Mouse (Mus musculus) limb, embryonic 13.5 days (tissue): ENCODE measurements at regions not wholly inside any gene's neighbourhood (a gene's known extent, or its start where the extent isn't known, plus 50 kb on each side); places are given as distances from the start of the nearest gene placed in this dataset.

Experiments
- ATAC-seq: fragments of 200-750 bp; cut with Nextera tagmentation; 2 replicates; pipeline ENCODE4 v1.8.0; 2017; ENCODE audit warnings: low read depth, moderate number of reproducible peaks, moderate TSS enrichment; ENCODE audit not compliant: low FRiP score
- H3K27ac ChIP-seq: fragments of 300-500 bp; sonication (generic); 2 replicates; pipeline ENCODE4 v1.5.1; 2015; ENCODE audit warnings: inconsistent platforms, mild to moderate bottlenecking, moderate library complexity
- H3K27me3 ChIP-seq: fragments of 300-500 bp; sonication (generic); 2 replicates; pipeline ENCODE4 v1.6.1; 2015; ENCODE audit warnings: mild to moderate bottlenecking, inconsistent platforms
- H3K36me3 ChIP-seq: fragments of 300-500 bp; sonication (generic); 2 replicates; pipeline ENCODE4 v1.6.1; 2015; ENCODE audit warnings: inconsistent platforms, mild to moderate bottlenecking, moderate library complexity
- H3K4me1 ChIP-seq: fragments of 300-500 bp; sonication (generic); 2 replicates; pipeline ENCODE4 v1.6.1; 2015; ENCODE audit warnings: inconsistent platforms
- H3K4me2 ChIP-seq: fragments of 300-500 bp; sonication (generic); replicated peaks from 2 replicates; pipeline ENCODE4 v1.6.1; 2015; ENCODE audit warnings: inconsistent platforms, mild to moderate bottlenecking, moderate library complexity
- H3K4me3 ChIP-seq: fragments of 300-500 bp; sonication (generic); 2 replicates; pipeline ENCODE4 v1.5.1; 2015; ENCODE audit warnings: moderate library complexity, mild to moderate bottlenecking, inconsistent platforms
- H3K9ac ChIP-seq: fragments of 300-500 bp; sonication (generic); 2 replicates; pipeline ENCODE4 v1.6.1; 2015; ENCODE audit warnings: mild to moderate bottlenecking, inconsistent platforms
- H3K9me3 ChIP-seq: fragments of 300-500 bp; sonication (generic); 2 replicates; pipeline ENCODE4 v1.6.1; 2016; ENCODE audit warnings: inconsistent platforms
- WGBS: fragments of 180-500 bp; shearing (Covaris S2); methylation state at CpG from one replicate; pipeline ENCODE4 v1.1.7; 2015; 5-methylcytosine and 5-hydroxymethylcytosine counted together

- WGBS, result 32% methylated on average over 4 of the region's 4 CpGs
- Histone ChIP-seq H3K9ac (no peak overlapping the region), H3K27ac (no peak overlapping the region), H3K36me3 (no peaks in the 10 kb centered on the region), H3K4me2 (no peak overlapping the region), H3K9me3 (peaks cover 3% of the 10 kb centered on the region; the same call in 1 of the 2 replicates), H3K4me3 (no peak overlapping the region), H3K4me1 (no peaks in the 10 kb centered on the region), H3K27me3 (no peaks in the 10 kb centered on the region)
- ATAC-seq, result peak; percentile 75; the same call in 1 of the 2 replicates
These were observed 397.9 kb downstream of the Cdh11 start for GRCm38 (mm10) chr8:102387591-102387990.

DNA sequence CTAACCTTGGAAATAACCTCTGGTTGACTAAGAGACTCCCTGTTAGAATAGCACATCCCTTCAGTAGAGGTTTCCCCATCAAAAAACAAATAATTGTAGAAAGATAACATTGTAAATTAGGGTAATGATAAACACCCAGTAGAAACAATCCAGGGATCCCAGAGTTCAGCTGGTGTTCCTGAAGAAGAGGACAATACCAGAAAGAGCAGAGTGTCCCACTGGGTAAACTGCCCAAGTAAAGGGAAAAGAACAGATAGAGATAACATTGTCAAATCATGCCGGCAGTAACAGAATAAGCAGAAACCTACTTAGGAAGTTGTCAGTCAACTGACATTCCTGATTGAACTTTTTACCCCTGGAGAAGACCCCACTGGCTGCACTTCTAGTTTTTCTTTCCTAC, 440.1 kb downstream of the Cdh11 start:
- H3K4me3 ChIP-seq, result no peak overlapping the region
- H3K36me3 ChIP-seq, result no peaks in the 10 kb centered on the region
- no peak overlapping the region for H3K27ac ChIP-seq
- no peaks in the 10 kb centered on the region for H3K9me3 ChIP-seq
- H3K27me3 ChIP-seq, result no peaks in the 10 kb centered on the region
- no peaks in the 10 kb centered on the region for H3K4me1 ChIP-seq
- WGBS, result 83% methylated on average over 1 of the region's 1 CpGs
- no peak overlapping the region for H3K4me2 ChIP-seq
- H3K9ac ChIP-seq, result no peak overlapping the region
- ATAC-seq, result no peak

DNA sequence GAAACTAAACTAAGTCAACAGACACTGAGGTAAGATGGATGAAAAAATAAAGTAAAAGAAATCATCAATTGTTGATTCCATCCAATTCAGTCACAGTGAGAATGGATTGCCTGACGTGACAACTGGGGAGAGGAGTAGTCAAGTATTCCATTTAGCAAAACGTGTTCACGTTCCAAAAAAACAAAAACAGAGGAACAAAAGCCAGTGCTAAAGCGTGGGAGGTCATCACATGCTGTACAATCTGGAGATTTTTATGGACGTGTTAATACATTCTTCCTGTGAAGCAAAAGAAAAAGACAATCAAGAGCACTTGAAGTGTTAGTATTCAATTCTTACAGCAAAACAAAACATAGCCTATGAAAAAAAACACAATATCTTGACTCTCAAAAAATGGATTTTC, 452.9 kb downstream of the Cdh11 start:
- Histone ChIP-seq H3K4me2 (no peak overlapping the region), H3K27me3 (no peaks in the 10 kb centered on the region), H3K36me3 (no peaks in the 10 kb centered on the region), H3K9me3 (no peaks in the 10 kb centered on the region), H3K4me3 (no peak overlapping the region), H3K9ac (no peak overlapping the region), H3K27ac (no peak overlapping the region), H3K4me1 (0 out of 2 replicates have a peak, but pooled peaks cover 2% of the 10 kb centered on the region)
- WGBS, result 58% methylated on average over 5 of the region's 5 CpGs
- ATAC-seq, result no peak

DNA sequence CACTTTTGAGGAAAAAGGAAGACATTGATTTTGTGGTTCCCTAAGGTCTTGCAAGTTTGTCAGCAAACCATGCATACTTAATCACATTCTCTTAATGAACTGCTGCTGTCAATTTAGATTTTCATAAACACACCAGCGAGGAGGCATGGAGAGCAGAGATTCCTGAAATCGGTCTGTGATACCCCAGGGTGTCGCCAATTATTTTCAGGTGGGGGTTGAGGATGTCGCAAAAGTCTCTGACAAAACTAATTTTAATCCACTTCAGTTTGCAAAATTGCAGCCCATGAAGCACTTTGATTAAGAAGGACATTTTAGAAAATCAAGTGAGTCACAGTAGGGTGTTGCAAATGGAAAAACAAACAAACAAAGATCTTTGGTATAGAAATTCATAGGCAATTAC, 454.3 kb downstream of the Cdh11 start:
- H3K4me2 ChIP-seq, result no peak overlapping the region
- no peaks in the 10 kb centered on the region for H3K9me3 ChIP-seq
- H3K27me3 ChIP-seq, result no peaks in the 10 kb centered on the region
- no peak overlapping the region for H3K9ac ChIP-seq
- H3K27ac ChIP-seq, result no peak overlapping the region
- 32% methylated on average over 4 of the region's 4 CpGs for WGBS
- H3K4me1 ChIP-seq, result 0 out of 2 replicates have a peak, but pooled peaks cover 2% of the 10 kb centered on the region
- no peak overlapping the region for H3K4me3 ChIP-seq
- H3K36me3 ChIP-seq, result no peaks in the 10 kb centered on the region
- no peak for ATAC-seq

DNA sequence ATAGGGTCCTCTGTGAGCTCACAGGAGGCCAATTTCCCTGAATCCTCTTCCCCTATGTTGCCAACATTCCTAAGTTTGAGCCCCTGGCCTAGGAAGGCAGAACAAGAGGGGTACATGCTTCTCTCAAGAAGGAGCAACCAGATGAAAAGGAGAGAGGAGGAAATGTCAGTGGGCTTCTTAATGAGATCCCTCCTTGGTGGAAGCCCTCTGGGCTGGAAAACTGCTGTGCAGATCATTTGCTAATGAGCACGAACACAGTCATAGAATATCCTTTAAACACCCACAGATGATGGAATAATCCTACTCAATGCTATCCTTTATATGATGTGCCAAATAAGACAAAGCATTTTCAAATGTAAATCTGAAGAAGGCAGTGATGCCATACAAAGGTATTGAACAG, 455.5 kb downstream of the Cdh11 start:
- H3K4me1 ChIP-seq, result no peaks in the 10 kb centered on the region
- H3K27me3 ChIP-seq, result no peaks in the 10 kb centered on the region
- no peak for ATAC-seq
- H3K9ac ChIP-seq, result no peak overlapping the region
- H3K36me3 ChIP-seq, result no peaks in the 10 kb centered on the region
- 41% methylated on average over 1 of the region's 1 CpGs for WGBS
- H3K9me3 ChIP-seq, result no peaks in the 10 kb centered on the region
- H3K4me2 ChIP-seq, result no peak overlapping the region
- no peak overlapping the region for H3K27ac ChIP-seq
- no peak overlapping the region for H3K4me3 ChIP-seq
